Mouse (Mus musculus) kidney, postnatal 0 days (tissue): ENCODE data around the gene Rogdi. TPM values are rescaled to one million over a fixed set of nuclear protein-coding genes. Genes with fewer than 3 reads are reported as not detected.

ENCODE experiments used
- ATAC-seq: fragments of 200-750 bp; cut with Nextera tagmentation; replicated peaks from 2 replicates; pipeline ENCODE4 v1.8.0; 2017; ENCODE audit warnings: low read depth, moderate number of reproducible peaks, moderate TSS enrichment, moderate library complexity; ENCODE audit not compliant: low FRiP score
- DNase-seq: peaks from one replicate; pipeline ENCODE4 v3.0.0-alpha.2; 2016; ENCODE audit warnings: low spot score
- H3K27ac ChIP-seq: fragments of 300-500 bp; sonication (generic); 2 replicates; pipeline ENCODE4 v1.5.1; 2014; ENCODE audit warnings: mild to moderate bottlenecking
- H3K27me3 ChIP-seq: fragments of 300-500 bp; sonication (generic); 2 replicates; pipeline ENCODE4 v1.6.1; 2014; ENCODE audit warnings: low read length, mixed read lengths; ENCODE audit not compliant: insufficient read depth
- H3K36me3 ChIP-seq: fragments of 300-500 bp; sonication (generic); 2 replicates; pipeline ENCODE4 v1.6.1; 2014; ENCODE audit warnings: low read length, mixed read lengths; ENCODE audit not compliant: insufficient read depth
- H3K4me1 ChIP-seq: fragments of 300-500 bp; sonication (generic); replicated peaks from 2 replicates; pipeline ENCODE4 v1.6.1; 2014; ENCODE audit warnings: antibody characterized with exemption, low read length, mixed read lengths; ENCODE audit not compliant: insufficient read depth
- H3K4me2 ChIP-seq: fragments of 300-500 bp; sonication (generic); 2 replicates; pipeline ENCODE4 v1.6.1; 2014; ENCODE audit warnings: mild to moderate bottlenecking, low read length, moderate library complexity, mixed read lengths
- H3K4me3 ChIP-seq: fragments of 300-500 bp; sonication (generic); replicated peaks from 2 replicates; pipeline ENCODE4 v1.5.1; 2014; ENCODE audit warnings: low read depth, low read length
- H3K9ac ChIP-seq: fragments of 300-500 bp; sonication (generic); 2 replicates; pipeline ENCODE4 v1.6.1; 2014; ENCODE audit warnings: low read depth, low read length
- H3K9me3 ChIP-seq: fragments of 300-500 bp; sonication (generic); replicated peaks from 2 replicates; pipeline ENCODE4 v1.6.1; 2016; ENCODE audit warnings: low read length, inconsistent platforms, mixed read lengths
- CTCF ChIP-seq: IDR thresholded peaks from 2 replicates; pipeline ENCODE4 v1.5.1; 2016; ENCODE audit warnings: antibody characterized with exemption, low read depth, mild to moderate bottlenecking, moderate library complexity
- WGBS: fragments of 180-500 bp; shearing (Covaris S2); extraction: QIAGEN DNeasy Blood & Tissue Kit; methylation state at CpG from one replicate; pipeline ENCODE4 v1.1.7; 2014; 5-methylcytosine and 5-hydroxymethylcytosine counted together
- polyA plus RNA-seq: library from polyadenylated mRNA; unstranded; fragments of >200 nt; fragmentation: Nextera tagmentation; extraction: Ambion mirVana; gene quantifications from 2 replicates; pipeline ENCODE4 v1.2.1, GENCODE M21; 2015

Gene Rogdi
- polyA plus RNA-seq, 1 experiment from 2014 or later: 90.7 TPM

DNA sequence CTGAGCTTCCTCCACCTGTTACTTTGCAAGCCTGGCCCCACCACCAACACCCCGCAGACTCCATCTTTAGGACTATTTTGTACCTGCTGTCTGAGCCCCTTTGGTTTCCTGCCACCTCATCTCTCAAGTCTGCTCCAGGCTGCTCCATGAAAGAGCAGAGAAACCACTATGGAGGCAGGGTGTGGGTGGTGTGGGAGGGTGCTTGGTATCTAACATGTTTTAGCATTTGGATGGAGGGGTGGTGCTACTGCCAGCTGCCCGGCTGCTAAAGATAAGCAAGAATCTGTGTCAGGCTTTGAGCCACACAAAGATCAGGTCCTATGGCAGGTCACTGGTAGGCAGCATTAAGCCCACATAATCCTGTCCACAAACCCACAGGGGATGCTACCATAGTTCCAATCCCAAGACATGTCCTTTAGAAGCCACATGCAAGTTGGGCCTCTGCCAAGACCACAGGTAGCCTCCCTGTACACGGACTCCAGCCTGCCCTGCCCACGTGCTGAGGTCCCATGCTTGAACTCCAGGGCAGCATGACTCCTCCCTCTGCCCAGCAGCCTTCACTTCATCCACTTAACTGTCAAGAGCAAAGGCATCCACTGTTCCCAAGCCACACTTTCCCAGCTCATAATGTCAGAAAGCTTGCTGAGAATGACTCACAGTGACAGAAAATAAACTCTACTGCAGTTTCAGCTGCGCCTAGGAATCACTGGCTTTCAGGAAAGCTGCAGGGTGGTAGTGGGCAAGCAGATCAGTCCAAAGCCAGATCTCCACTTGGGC lies 34.9 kb downstream of the Rogdi start:
- WGBS: 61% methylated on average over 5 of the region's 5 CpGs
- H3K9me3 ChIP-seq: no peaks in the 10 kb centered on the region
- DNase-seq (no peak), ATAC-seq (no peak)
- no peaks in the 10 kb centered on the region for H3K36me3 ChIP-seq
- no peak overlapping the region for H3K4me3 ChIP-seq
- no peak overlapping the region for H3K9ac ChIP-seq
- H3K4me1 ChIP-seq: no peaks in the 10 kb centered on the region
- no peak overlapping the region for H3K27ac ChIP-seq
- H3K27me3 ChIP-seq: no peaks in the 10 kb centered on the region
- TF ChIP-seq CTCF: no peak
- no peak overlapping the region for H3K4me2 ChIP-seq

DNA sequence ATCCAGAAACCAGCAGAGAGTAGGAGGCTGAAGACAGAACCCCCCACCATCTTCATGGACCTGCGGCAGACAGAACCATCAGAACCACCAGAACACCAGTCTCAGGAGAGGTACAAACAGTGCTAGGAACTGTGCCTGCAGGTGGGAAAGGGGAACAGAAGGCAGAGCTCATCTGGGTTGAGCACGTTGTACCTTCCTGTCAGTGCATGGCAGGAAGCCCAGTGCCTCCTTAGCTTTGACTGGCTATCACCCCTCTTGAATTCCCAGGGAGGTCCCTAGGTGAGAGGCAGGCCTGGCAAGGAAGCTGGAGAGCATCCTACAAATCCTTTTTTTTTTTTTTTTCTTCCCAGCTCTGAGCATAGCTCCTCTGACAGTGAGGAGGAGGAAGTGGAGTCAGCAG lies 37.2 kb downstream of the Rogdi start:
- H3K4me2 ChIP-seq: no peak overlapping the region
- DNase-seq (no peak), ATAC-seq (no peak)
- H3K27ac ChIP-seq: no peak overlapping the region
- H3K9me3 ChIP-seq: no peaks in the 10 kb centered on the region
- TF ChIP-seq CTCF: no peak
- 71% methylated on average over 2 of the region's 2 CpGs for WGBS
- no peak overlapping the region for H3K9ac ChIP-seq
- H3K27me3 ChIP-seq: no peaks in the 10 kb centered on the region
- no peaks in the 10 kb centered on the region for H3K4me1 ChIP-seq
- H3K36me3 ChIP-seq: no peaks in the 10 kb centered on the region
- H3K4me3 ChIP-seq: no peak overlapping the region

DNA sequence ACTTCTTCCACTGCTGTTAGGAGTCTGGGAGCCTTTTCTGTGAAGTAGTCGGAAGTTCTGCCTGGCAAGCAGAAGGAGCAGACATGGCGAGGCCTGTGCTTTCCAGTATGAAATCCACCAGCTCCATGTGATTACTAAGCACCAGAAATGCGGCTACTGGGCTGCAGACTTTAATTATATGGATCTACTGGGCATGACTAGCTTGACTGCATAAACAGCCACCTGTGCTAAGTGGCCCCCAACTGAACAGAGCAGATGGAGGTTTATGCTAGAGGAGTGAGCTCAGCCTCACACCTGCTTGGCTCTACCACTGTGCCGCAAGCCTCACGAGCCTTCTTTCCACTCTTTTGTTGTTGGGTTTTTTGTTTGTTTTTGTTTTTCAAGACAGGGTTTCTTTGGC lies 38.8 kb downstream of the Rogdi start:
- Histone ChIP-seq H3K9me3 (no peaks in the 10 kb centered on the region), H3K9ac (no peak overlapping the region), H3K27me3 (no peaks in the 10 kb centered on the region), H3K4me2 (no peak overlapping the region), H3K27ac (no peak overlapping the region), H3K4me3 (no peak overlapping the region), H3K36me3 (no peaks in the 10 kb centered on the region), H3K4me1 (no peaks in the 10 kb centered on the region)
- 85% methylated on average over 5 of the region's 5 CpGs for WGBS
- no peak for DNase-seq
- ATAC-seq: no peak
- TF ChIP-seq CTCF: no peak

DNA sequence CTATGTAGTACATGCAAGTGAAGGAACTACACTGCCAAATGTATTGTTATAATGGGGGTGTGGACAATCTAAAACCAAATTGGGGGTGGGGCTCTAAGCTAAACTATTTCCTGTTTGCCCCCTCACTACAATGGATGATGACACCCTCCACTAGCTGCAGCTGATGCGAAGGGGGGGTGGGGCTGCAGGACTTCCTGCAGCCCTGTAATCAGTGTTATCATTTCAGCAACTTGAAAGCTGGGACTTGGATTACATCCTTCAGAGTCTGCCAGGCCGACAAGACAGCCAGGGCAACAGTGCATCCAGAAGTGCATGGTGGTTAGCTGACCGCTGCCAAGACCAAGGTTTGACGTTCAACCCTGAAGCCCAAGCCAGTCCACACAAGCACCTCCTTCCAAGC lies 41.7 kb downstream of the Rogdi start:
- Histone ChIP-seq H3K27ac (no peak overlapping the region), H3K9ac (no peak overlapping the region), H3K9me3 (no peaks in the 10 kb centered on the region), H3K4me1 (no peaks in the 10 kb centered on the region), H3K4me2 (no peak overlapping the region), H3K4me3 (no peak overlapping the region), H3K27me3 (no peaks in the 10 kb centered on the region), H3K36me3 (no peaks in the 10 kb centered on the region)
- 62% methylated on average over 4 of the region's 4 CpGs for WGBS
- peak; percentile 52 for DNase-seq
- 0 out of 2 replicates have a peak, but pooled peaks have one; percentile 43 for ATAC-seq
- TF ChIP-seq CTCF: no peak

DNA sequence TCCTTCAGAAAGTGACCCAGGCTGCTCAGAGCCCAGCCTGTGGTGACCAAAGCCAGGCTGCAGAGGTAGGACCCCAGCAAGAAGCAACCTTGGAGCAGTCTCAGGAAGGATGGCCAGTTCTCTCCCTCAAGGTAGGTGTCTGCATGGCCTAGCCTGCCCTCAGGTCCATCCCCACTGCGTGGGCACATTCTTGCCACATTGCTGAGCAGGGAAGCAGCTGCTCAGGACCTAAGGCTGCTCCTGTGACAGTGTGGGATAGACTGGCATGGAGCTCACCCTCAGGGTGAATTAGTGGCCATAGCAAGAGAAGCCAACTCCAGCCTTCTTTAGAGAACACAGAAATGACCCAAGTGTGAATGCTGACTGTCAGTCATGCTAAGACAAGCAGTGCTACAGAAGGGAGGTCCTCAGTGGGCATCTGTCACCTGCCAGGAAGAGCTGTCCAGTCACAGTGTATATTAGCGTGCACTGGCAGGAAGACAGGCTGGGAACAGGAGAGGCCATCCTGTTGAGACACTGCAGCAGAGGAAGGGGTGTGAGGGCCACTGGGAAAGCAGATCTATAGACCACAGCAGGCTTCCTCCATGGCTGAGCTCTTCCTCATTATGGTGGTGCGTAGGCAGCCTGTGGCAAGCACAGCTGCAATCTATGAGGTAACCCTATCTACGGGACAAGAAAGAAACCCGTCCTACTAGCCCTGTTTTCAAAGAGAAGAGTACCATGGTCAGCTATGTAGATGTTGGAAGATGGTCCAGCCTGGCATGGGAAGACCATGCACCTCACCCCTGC lies 44.1 kb downstream of the Rogdi start:
- H3K27ac ChIP-seq: no peak overlapping the region
- ATAC-seq: no peak
- H3K4me3 ChIP-seq: no peak overlapping the region
- no peaks in the 10 kb centered on the region for H3K36me3 ChIP-seq
- WGBS: 85% methylated on average over 5 of the region's 5 CpGs
- H3K9me3 ChIP-seq: no peaks in the 10 kb centered on the region
- 0 out of 2 replicates have a peak, but pooled peaks cover 3% of the 10 kb centered on the region for H3K4me1 ChIP-seq
- no peak overlapping the region for H3K9ac ChIP-seq
- TF ChIP-seq CTCF: no peak
- no peak for DNase-seq
- H3K27me3 ChIP-seq: no peaks in the 10 kb centered on the region
- H3K4me2 ChIP-seq: no peak overlapping the region

DNA sequence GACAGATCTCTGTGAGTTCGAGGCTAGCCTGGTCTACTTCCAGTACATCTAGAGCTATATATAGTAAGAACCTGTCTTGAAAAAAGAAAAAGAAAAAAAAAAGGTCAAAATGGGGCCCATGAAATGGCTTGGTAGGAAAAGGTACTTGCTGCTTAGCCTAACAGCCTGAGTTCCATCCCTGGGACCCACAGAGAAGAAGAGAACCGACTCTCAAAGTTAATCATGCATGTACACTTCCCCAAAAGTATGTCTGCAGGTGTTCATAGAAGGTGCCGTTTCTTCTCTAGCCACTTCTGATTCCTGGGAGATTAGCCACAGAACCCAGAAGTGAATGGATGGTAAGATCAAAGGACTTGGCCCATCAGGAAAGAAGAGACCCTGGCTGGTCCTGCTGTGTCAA lies 44.9 kb downstream of the Rogdi start:
- Histone ChIP-seq H3K4me3 (no peak overlapping the region), H3K9ac (no peak overlapping the region), H3K27me3 (no peaks in the 10 kb centered on the region), H3K4me2 (no peak overlapping the region), H3K36me3 (no peaks in the 10 kb centered on the region), H3K4me1 (0 out of 2 replicates have a peak, but pooled peaks cover 3% of the 10 kb centered on the region), H3K27ac (no peak overlapping the region), H3K9me3 (no peaks in the 10 kb centered on the region)
- no peak for DNase-seq
- 88% methylated on average over 3 of the region's 3 CpGs for WGBS
- no peak for TF ChIP-seq CTCF
- ATAC-seq: no peak
